Mouse (Mus musculus): Measurements from ENCODE around the gene Mesp2.

Gene Mesp2

GRCm38 (mm10) chr7:79861794-79862193 is 51.3 kb downstream of the Mesp2 start:
- DNase-seq (ENCODE audit: low read depth, low spot score): no peak

All from ES-CJ7 (cell line).